14 mouse cellular contexts compared by ENCODE assay signal in the genomic region with DNA sequence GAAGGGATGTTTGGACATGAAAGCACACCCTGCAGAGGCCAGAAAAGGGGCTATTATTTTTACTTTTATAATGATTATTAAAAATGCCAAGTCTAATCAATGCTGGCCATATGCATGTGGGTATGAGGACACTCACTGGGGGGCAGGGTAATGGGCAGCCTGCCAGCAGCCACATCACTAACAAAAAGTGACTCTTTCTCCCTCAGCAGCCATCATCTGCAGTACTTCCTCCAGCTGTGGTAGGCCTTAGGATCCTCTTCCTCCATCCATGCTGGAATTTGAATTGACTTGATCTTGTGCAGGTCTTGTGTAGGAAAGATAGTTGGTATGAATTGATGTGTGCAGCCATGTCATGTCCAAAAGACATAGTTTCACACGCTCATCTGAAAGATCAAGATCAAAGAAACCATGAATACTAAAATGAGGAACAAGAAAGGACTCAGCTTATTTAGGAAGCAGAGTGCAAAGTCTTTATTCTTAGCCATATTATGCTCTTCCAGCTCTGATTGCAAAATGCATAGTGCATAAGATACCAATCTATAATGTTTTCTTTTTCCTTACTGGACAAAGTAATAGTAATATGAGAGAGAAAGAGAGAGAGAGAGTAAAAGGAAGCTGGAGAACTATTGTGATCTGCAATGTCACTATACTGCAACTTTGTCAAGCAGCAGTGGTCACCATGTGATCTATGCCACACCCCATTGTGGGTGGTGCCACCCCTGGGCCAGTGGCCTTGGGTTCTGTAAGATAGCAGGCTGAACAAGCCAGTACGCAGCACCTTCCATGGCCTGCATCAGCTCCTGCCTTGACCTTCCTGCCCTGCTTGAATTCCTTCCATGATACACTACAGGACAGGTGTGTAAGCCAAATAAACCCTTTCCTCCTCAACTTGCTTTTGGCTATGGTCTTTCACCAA. TPM values are rescaled to one million over a fixed set of nuclear protein-coding genes. Genes with fewer than 3 reads are reported as not detected.
DNase-seq lines count a peak whose midpoint lies in the region; ATAC-seq and TF ChIP-seq lines count a peak whose summit lies in the region.
"Had no signal": no experiment of that assay in that cellular context is flagged by ENCODE, and none has a peak within 500 bp of the region (broad histone marks: within the 10 kb centered on the region; RNA-seq: fewer than 3 reads in every experiment).

No protein-coding gene starts in this region.

- DNase-seq in stomach, postnatal 0 days (ENCODE audit: low spot score), result no peak
- DNase-seq in MN1 (ENCODE audit: low spot score), result no peak
- DNase-seq in thymus, postnatal 14 days, result no peak
- DNase-seq in layer of hippocampus, postnatal 36 days, result no peak
- DNase-seq: cerebellum, adult 9-10 months; kidney, adult 18-20 months; lung, postnatal 14 days; right cerebral cortex, adult 18-20 months had no signal

- H3K36me3 ChIP-seq in stomach, embryonic 15.5 days, result no peaks in the 10 kb centered on the region
- H3K36me3 ChIP-seq in stomach, postnatal 0 days (ENCODE audit: control insufficient read depth, insufficient read depth, low read length), result no peaks in the 10 kb centered on the region
- H3K36me3 ChIP-seq in megakaryocyte, embryonic 14.5 days (replicated peaks; ENCODE audit: low read length), result no peaks in the 10 kb centered on the region
- no peaks in the 10 kb centered on the region for H3K36me3 ChIP-seq in hindbrain, embryonic 12.5 days
- H3K36me3 ChIP-seq: hindbrain, embryonic 13.5 days; limb, embryonic 12.5 days had no signal

- WGBS in stomach, embryonic 15.5 days, result 78% methylated on average over 2 of the region's 2 CpGs
- 64% methylated on average over 2 of the region's 2 CpGs for WGBS in stomach, postnatal 0 days
- 83% methylated on average over 2 of the region's 2 CpGs for WGBS in hindbrain, embryonic 12.5 days

- no peak overlapping the region for H3K27ac ChIP-seq in stomach, embryonic 15.5 days
- no peak overlapping the region for H3K27ac ChIP-seq in stomach, postnatal 0 days (replicated peaks)
- H3K27ac ChIP-seq in hindbrain, embryonic 12.5 days, result no peak overlapping the region
- H3K27ac ChIP-seq: hindbrain, embryonic 13.5 days; limb, embryonic 12.5 days had no signal

- no peaks in the 10 kb centered on the region for H3K9me3 ChIP-seq in stomach, embryonic 15.5 days
- H3K9me3 ChIP-seq in stomach, postnatal 0 days (ENCODE audit: control insufficient read depth, low read length), result no peaks in the 10 kb centered on the region
- no peaks in the 10 kb centered on the region for H3K9me3 ChIP-seq in megakaryocyte, embryonic 14.5 days
- no peaks in the 10 kb centered on the region for H3K9me3 ChIP-seq in hindbrain, embryonic 12.5 days (replicated peaks)
- H3K9me3 ChIP-seq: hindbrain, embryonic 13.5 days had no signal

- no peaks in the 10 kb centered on the region for H3K27me3 ChIP-seq in stomach, embryonic 15.5 days (replicated peaks)
- no peaks in the 10 kb centered on the region for H3K27me3 ChIP-seq in stomach, postnatal 0 days (ENCODE audit: control insufficient read depth, insufficient read depth, low read length)
- H3K27me3 ChIP-seq in megakaryocyte, embryonic 14.5 days (replicated peaks), result peaks cover 5% of the 10 kb centered on the region
- no peaks in the 10 kb centered on the region for H3K27me3 ChIP-seq in hindbrain, embryonic 12.5 days

- H3K4me3 ChIP-seq in stomach, embryonic 15.5 days (replicated peaks), result no peak overlapping the region
- H3K4me3 ChIP-seq in stomach, postnatal 0 days (ENCODE audit: low read depth, low read length), result no peak overlapping the region
- peak overlapping the region; percentile 16 for H3K4me3 ChIP-seq in megakaryocyte, embryonic 14.5 days (replicated peaks)
- H3K4me3 ChIP-seq in hindbrain, embryonic 12.5 days, result no peak overlapping the region
- H3K4me3 ChIP-seq: hindbrain, embryonic 13.5 days; limb, embryonic 12.5 days had no signal

- no peak overlapping the region for H3K9ac ChIP-seq in stomach, embryonic 15.5 days
- H3K9ac ChIP-seq in stomach, postnatal 0 days (ENCODE audit: low read length), result no peak overlapping the region
- H3K9ac ChIP-seq in hindbrain, embryonic 12.5 days, result no peak overlapping the region
- H3K9ac ChIP-seq: hindbrain, embryonic 13.5 days; limb, embryonic 12.5 days had no signal

- H3K4me1 ChIP-seq in stomach, embryonic 15.5 days, result no peaks in the 10 kb centered on the region
- H3K4me1 ChIP-seq in stomach, postnatal 0 days (replicated peaks; ENCODE audit: control insufficient read depth, insufficient read depth), result no peaks in the 10 kb centered on the region
- H3K4me1 ChIP-seq in megakaryocyte, embryonic 14.5 days, result peaks cover 27% of the 10 kb centered on the region
- H3K4me1 ChIP-seq in hindbrain, embryonic 12.5 days, result no peaks in the 10 kb centered on the region
- H3K4me1 ChIP-seq: hindbrain, embryonic 13.5 days; limb, embryonic 12.5 days had no signal

- no peak for TF ChIP-seq EP300 in stomach, postnatal 0 days (optimal IDR thresholded peaks at IDR 0.05)

- TF ChIP-seq CTCF in stomach, postnatal 0 days (IDR thresholded peaks at IDR 0.05; ENCODE audit: low read depth), result no peak

- peak; percentile 58; the same call in 1 of the 2 replicates for ATAC-seq in stomach, embryonic 15.5 days (ENCODE audit: insufficient read depth, low FRiP score, low read depth)
- ATAC-seq in stomach, postnatal 0 days (ENCODE audit: low FRiP score, low TSS enrichment), result no peak
- ATAC-seq in erythroid progenitor cell, adult 5-6 weeks (replicated peaks; ENCODE audit: low FRiP score, poor library complexity, severe bottlenecking), result peak; percentile 100
- ATAC-seq in hindbrain, embryonic 12.5 days (ENCODE audit: low FRiP score), result no peak

- H3K4me2 ChIP-seq in stomach, embryonic 15.5 days, result no peak overlapping the region
- no peak overlapping the region for H3K4me2 ChIP-seq in stomach, postnatal 0 days (replicated peaks; ENCODE audit: low read depth)
- no peak overlapping the region for H3K4me2 ChIP-seq in hindbrain, embryonic 12.5 days (replicated peaks)
- H3K4me2 ChIP-seq: hindbrain, embryonic 13.5 days; limb, embryonic 12.5 days had no signal

RNA-seq across cellular contexts. Expression of a gene that starts 10.3 kb away (rescaled TPM):
- polyA plus RNA-seq in stomach, embryonic 15.5 days (2015; fragmentation: Nextera tagmentation; extraction: Ambion mirVana), result 20.6 and 24.7 TPM in 2 replicates
- polyA plus RNA-seq in stomach, postnatal 0 days (2015; fragmentation: Nextera tagmentation; extraction: Ambion mirVana), result 11.2 and 11.8 TPM in 2 replicates
- total RNA-seq in erythroid progenitor cell, adult 5-6 weeks (2015; ENCODE audit: low replicate concordance), result 20.1 and 23.8 TPM in 2 replicates
- total RNA-seq in erythroid progenitor cell, adult 5-6 weeks (2017; ENCODE audit: low replicate concordance), result 3.8 and 7.7 TPM in 2 replicates
- 0.17 TPM in 1 of 2 replicates, not detected in the other for polyA plus RNA-seq in megakaryocyte, embryonic 14.5 days (2012; ENCODE audit: insufficient read depth, low replicate concordance)
- 10 to 100 TPM; 18.3 to 21.7 TPM for total RNA-seq in layer of hippocampus, postnatal 36 days (2021)
- 17.5 and 17.8 TPM in 2 replicates for polyA plus RNA-seq in hindbrain, embryonic 12.5 days (2016; fragmentation: Nextera tagmentation; extraction: Ambion mirVana)

RNA-seq across cellular contexts. Expression of a gene that starts 32.1 kb away (rescaled TPM):
- 21.9 and 22.1 TPM in 2 replicates for polyA plus RNA-seq in stomach, embryonic 15.5 days (2015; fragmentation: Nextera tagmentation; extraction: Ambion mirVana)
- 11.7 and 12.5 TPM in 2 replicates for polyA plus RNA-seq in stomach, postnatal 0 days (2015; fragmentation: Nextera tagmentation; extraction: Ambion mirVana)
- 15.9 and 26.4 TPM in 2 replicates for total RNA-seq in erythroid progenitor cell, adult 5-6 weeks (2015; ENCODE audit: low replicate concordance)
- 4.6 and 21.3 TPM in 2 replicates for total RNA-seq in erythroid progenitor cell, adult 5-6 weeks (2017; ENCODE audit: low replicate concordance)
- polyA plus RNA-seq in megakaryocyte, embryonic 14.5 days (2012; ENCODE audit: insufficient read depth, low replicate concordance), result 0.69 TPM in 1 of 2 replicates, not detected in the other
- 10 to 100 TPM; 27.4 to 28.8 TPM for total RNA-seq in layer of hippocampus, postnatal 36 days (2021)
- 35.5 and 36.3 TPM in 2 replicates for polyA plus RNA-seq in hindbrain, embryonic 12.5 days (2016; fragmentation: Nextera tagmentation; extraction: Ambion mirVana)

RNA-seq across cellular contexts. Expression of a gene that starts 32.1 kb away (rescaled TPM):
- 5.1 and 5.3 TPM in 2 replicates for polyA plus RNA-seq in stomach, embryonic 15.5 days (2015; fragmentation: Nextera tagmentation; extraction: Ambion mirVana)
- 1.3 and 1.5 TPM in 2 replicates for polyA plus RNA-seq in stomach, postnatal 0 days (2015; fragmentation: Nextera tagmentation; extraction: Ambion mirVana)
- 1.7 and 11.9 TPM in 2 replicates for total RNA-seq in erythroid progenitor cell, adult 5-6 weeks (2015; ENCODE audit: low replicate concordance)
- 4.7 and 5.0 TPM in 2 replicates for total RNA-seq in erythroid progenitor cell, adult 5-6 weeks (2017; ENCODE audit: low replicate concordance)
- not detected in 2 replicates for polyA plus RNA-seq in megakaryocyte, embryonic 14.5 days (2012; ENCODE audit: insufficient read depth, low replicate concordance)
- total RNA-seq in layer of hippocampus, postnatal 36 days (2021), result 10 to 100 TPM; 15.7 to 17.0 TPM
- 13.0 and 13.6 TPM in 2 replicates for polyA plus RNA-seq in hindbrain, embryonic 12.5 days (2016; fragmentation: Nextera tagmentation; extraction: Ambion mirVana)

RNA-seq across cellular contexts. Expression of a gene that starts 58.7 kb away (rescaled TPM):
- polyA plus RNA-seq in stomach, embryonic 15.5 days (2015; fragmentation: Nextera tagmentation; extraction: Ambion mirVana), result 5.3 and 6.2 TPM in 2 replicates
- 2.7 and 2.8 TPM in 2 replicates for polyA plus RNA-seq in stomach, postnatal 0 days (2015; fragmentation: Nextera tagmentation; extraction: Ambion mirVana)
- 2.5 TPM in 1 of 2 replicates, not detected in the other for total RNA-seq in erythroid progenitor cell, adult 5-6 weeks (2015; ENCODE audit: low replicate concordance)
- 2.6 and 4.2 TPM in 2 replicates for total RNA-seq in erythroid progenitor cell, adult 5-6 weeks (2017; ENCODE audit: low replicate concordance)
- 0.37 and 0.64 TPM in 2 replicates for polyA plus RNA-seq in megakaryocyte, embryonic 14.5 days (2012; ENCODE audit: insufficient read depth, low replicate concordance)
- total RNA-seq in layer of hippocampus, postnatal 36 days (2021), result 10 to 100 TPM; 10.4 to 13.1 TPM
- polyA plus RNA-seq in hindbrain, embryonic 12.5 days (2016; fragmentation: Nextera tagmentation; extraction: Ambion mirVana), result 7.2 and 8.0 TPM in 2 replicates

Comparison
In these comparisons a context has a peak if more than half of its experiments do, and no peak if none do; other contexts are left out.
1. ATAC-seq: peak in stomach, embryonic 15.5 days (single experiment) and erythroid progenitor cell, adult 5-6 weeks (single experiment); none in stomach, postnatal 0 days (single experiment) and hindbrain, embryonic 12.5 days (single experiment).
2. RNA of a gene that starts 10.3 kb away (polyA plus RNA-seq): 20.6 to 24.7 TPM in stomach, embryonic 15.5 days, 17.5 to 17.8 TPM in hindbrain, embryonic 12.5 days and 11.2 to 11.8 TPM in stomach, postnatal 0 days; 0.17 TPM in megakaryocyte, embryonic 14.5 days; every median in the first group is over 10 times any median in the second.